Mouse (Mus musculus) C2C12 (cell line): Measurements from ENCODE around the gene Galk2. TPM values are rescaled to one million over a fixed set of nuclear protein-coding genes. Genes with fewer than 3 reads are reported as not detected.

ENCODE experiments used
- H3K27me3 ChIP-seq: one replicate; pipeline ENCODE4 v1.6.1; 2011; ENCODE audit not compliant: control insufficient read depth, insufficient read depth, insufficient read length
- H3K36me3 ChIP-seq: one replicate; pipeline ENCODE4 v1.6.1; 2011; ENCODE audit not compliant: control insufficient read depth, insufficient read depth
- H3K4me3 ChIP-seq: one replicate; pipeline ENCODE4 v1.5.1; 2011; ENCODE audit warnings: mild to moderate bottlenecking, control low read depth; ENCODE audit not compliant: poor library complexity, insufficient read depth, severe bottlenecking
- H3K79me2 ChIP-seq: one replicate; pipeline ENCODE4 v1.6.1; 2011; ENCODE audit not compliant: control insufficient read depth, insufficient read depth
- H3K79me3 ChIP-seq: one replicate; pipeline ENCODE4 v1.6.1; 2011; ENCODE audit warnings: low read depth, control low read depth
- H3ac ChIP-seq: one replicate; pipeline ENCODE3; 2011; ENCODE audit warnings: low read depth; ENCODE audit not compliant: control insufficient read depth, insufficient read length
- CEBPB ChIP-seq: IDR thresholded peaks from one replicate; pipeline ENCODE4 v1.6.1; 2011; ENCODE audit warnings: low read depth, mild to moderate bottlenecking, control low read depth, moderate library complexity
- CTCF ChIP-seq: IDR thresholded peaks from one replicate; pipeline ENCODE4 v1.5.1; 2011; ENCODE audit not compliant: control insufficient read depth, insufficient read depth, insufficient read length
- FOSL1 ChIP-seq: IDR thresholded peaks from one replicate; pipeline ENCODE4 v1.8.0; 2011; ENCODE audit warnings: mild to moderate bottlenecking, low read length; ENCODE audit not compliant: poor library complexity, insufficient read depth, severe bottlenecking
- MAX ChIP-seq: IDR thresholded peaks from one replicate; pipeline ENCODE4 v1.6.1; 2011; ENCODE audit warnings: mild to moderate bottlenecking, control low read depth
- MYOD1 ChIP-seq: IDR thresholded peaks from one replicate; pipeline ENCODE4 v1.6.1; 2011; ENCODE audit warnings: low read depth; ENCODE audit not compliant: control insufficient read depth, insufficient read length
- MYOG ChIP-seq: IDR thresholded peaks from one replicate; pipeline ENCODE4 v1.6.1; 2011; ENCODE audit not compliant: control insufficient read depth, insufficient read length; ENCODE audit errors: extremely low read depth
- USF1 ChIP-seq: IDR thresholded peaks from one replicate; pipeline ENCODE4 v1.6.1; 2011; ENCODE audit warnings: low read depth, mild to moderate bottlenecking, control low read depth, moderate library complexity
- polyA plus RNA-seq: library from polyadenylated mRNA; unstranded; fragments of >200 nt; fragmentation: generic; extraction: Trizol; gene quantifications from one replicate; pipeline ENCODE4 v1.2.1, GENCODE M21; 2012; ENCODE audit warnings: missing spikeins

Galk2 gene
- polyA plus RNA-seq, 1 experiment = 21.2 TPM

DNA sequence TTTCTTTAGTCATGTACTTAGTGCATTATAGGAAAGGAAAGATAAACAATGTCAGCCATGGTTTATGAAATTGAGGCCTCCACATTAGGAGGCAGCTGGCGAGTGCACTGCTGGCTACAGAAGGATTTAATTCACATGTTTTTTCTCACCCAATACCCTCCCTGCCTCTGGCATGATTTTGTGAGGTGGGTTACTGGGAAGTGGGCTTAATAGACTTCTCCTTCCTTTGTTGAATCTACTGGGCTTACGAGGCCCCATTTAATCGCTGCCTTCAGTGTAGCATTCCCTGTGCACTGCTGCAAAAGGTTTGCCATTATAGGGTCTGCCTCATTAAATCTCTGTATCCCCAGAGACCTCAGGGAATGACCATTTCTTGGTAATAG, 58.4 kb downstream of the Galk2 start:
- TF ChIP-seq FOSL1 (no peak), CTCF (no peak), USF1 (no peak), CEBPB (no peak), MYOG (no peak), MAX (no peak), MYOD1 (no peak)
- Histone ChIP-seq H3K4me3 (no peak overlapping the region), H3K27me3 (no peaks in the 10 kb centered on the region), H3ac (no peak overlapping the region), H3K79me2 (no peaks in the 10 kb centered on the region), H3K36me3 (peaks cover 14% of the 10 kb centered on the region), H3K79me3 (peaks cover 2% of the 10 kb centered on the region)

DNA sequence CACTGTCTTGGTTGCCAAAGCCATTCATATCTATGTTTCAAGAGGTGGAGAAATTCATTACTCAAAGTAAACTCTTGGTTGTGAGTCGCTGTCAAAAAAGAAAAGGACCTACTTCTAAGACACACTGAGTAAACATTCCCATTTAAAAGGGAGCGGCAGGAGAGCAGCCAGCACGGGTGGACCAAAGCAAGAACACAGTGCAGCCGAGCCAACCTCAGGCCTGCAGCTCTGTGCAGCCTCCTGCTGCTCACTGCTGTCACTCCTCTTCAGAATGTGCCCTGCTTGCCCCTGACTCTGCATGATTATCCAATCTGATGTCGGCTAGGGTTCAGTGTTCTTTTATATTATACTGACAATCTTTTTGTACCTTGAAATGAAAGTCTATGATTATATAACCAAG, 62.4 kb downstream of the Galk2 start:
- no peak overlapping the region for H3ac ChIP-seq
- H3K79me2 ChIP-seq = no peaks in the 10 kb centered on the region
- peaks cover 2% of the 10 kb centered on the region for H3K79me3 ChIP-seq
- H3K36me3 ChIP-seq = peaks cover 14% of the 10 kb centered on the region
- H3K4me3 ChIP-seq = no peak overlapping the region
- H3K27me3 ChIP-seq = no peaks in the 10 kb centered on the region
- no peak for TF ChIP-seq MAX
- no peak for TF ChIP-seq MYOD1
- no peak for TF ChIP-seq FOSL1
- TF ChIP-seq CTCF = no peak
- TF ChIP-seq MYOG = no peak
- no peak for TF ChIP-seq USF1
- TF ChIP-seq CEBPB = no peak

DNA sequence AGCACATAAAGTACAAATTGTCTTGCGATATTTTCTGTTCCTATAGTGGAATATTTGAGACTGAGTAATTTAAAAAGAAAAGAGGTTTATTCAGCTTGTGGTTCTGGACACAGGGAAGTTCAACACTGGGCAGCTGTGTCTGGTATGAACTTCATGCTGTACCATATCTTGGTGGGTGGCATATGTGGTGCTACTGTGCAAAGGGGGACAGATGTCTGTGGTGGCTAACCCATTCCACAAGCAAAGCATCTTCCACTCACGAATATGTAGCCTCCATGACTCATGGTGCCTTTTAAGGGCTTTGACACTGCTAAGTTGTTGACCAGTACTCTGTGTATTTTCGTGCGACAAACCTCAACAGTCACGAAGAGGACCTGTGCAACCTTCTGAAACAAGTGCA, 63.2 kb downstream of the Galk2 start:
- peaks cover 18% of the 10 kb centered on the region for H3K36me3 ChIP-seq
- no peak for TF ChIP-seq CEBPB
- no peak for TF ChIP-seq MAX
- no peak for TF ChIP-seq USF1
- no peak for TF ChIP-seq CTCF
- TF ChIP-seq FOSL1 = no peak
- TF ChIP-seq MYOD1 = peak; percentile 47
- no peak for TF ChIP-seq MYOG

DNA sequence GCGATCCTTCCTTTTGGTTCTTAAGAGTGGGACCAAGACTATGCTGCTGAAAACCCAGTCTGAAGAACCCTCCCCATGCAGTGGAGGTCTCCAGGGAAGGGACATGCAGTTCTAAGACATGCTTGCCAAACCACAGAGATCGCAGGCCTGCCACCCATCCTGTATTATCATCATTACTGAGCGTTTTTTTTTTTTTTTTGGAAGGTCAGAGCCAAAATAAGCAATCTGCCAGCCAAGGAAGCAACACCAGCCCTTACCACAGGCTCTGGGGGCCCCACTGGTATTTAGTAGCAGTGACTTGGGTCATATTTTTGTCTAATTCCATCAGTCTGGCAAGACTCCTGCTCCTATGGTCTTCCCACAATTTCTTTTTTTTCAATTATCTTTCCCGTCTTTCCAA, 64.0 kb downstream of the Galk2 start:
- H3K79me2 ChIP-seq = no peaks in the 10 kb centered on the region
- H3K4me3 ChIP-seq = no peak overlapping the region
- peaks cover 2% of the 10 kb centered on the region for H3K79me3 ChIP-seq
- H3K36me3 ChIP-seq = peaks cover 17% of the 10 kb centered on the region
- H3K27me3 ChIP-seq = no peaks in the 10 kb centered on the region
- TF ChIP-seq USF1 (no peak), CTCF (no peak), CEBPB (peak; percentile 48), FOSL1 (peak; percentile 18), MAX (peak; percentile 89), MYOD1 (peak; percentile 20)
- no peak overlapping the region for H3ac ChIP-seq

More for the DNA sequence above, 63.2 kb downstream of the Galk2 start:
- H3K79me2 ChIP-seq = no peaks in the 10 kb centered on the region
- H3ac ChIP-seq = no peak overlapping the region
- H3K27me3 ChIP-seq = no peaks in the 10 kb centered on the region
- H3K4me3 ChIP-seq = no peak overlapping the region
- peaks cover 2% of the 10 kb centered on the region for H3K79me3 ChIP-seq

DNA sequence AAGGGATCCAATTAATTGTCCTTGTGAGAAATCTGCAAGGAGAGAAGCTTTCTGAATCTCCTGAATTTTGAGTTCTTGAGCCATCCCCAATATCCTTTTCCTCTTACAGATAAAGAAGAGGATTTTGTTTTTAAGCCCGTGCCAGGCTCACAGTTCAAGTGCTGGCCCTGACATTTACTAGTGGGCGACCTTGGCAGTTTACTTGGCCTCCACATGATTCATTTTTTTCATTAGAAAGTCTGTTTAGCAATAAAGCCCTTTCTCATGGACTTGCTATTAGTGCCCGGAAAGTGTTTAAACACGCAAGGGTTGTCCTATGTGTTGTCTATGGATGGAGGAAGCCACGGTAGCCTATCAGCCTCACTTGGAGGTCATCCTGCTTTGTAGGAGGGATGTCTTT, 64.4 kb downstream of the Galk2 start:
- Histone ChIP-seq H3K79me2 (no peaks in the 10 kb centered on the region), H3K27me3 (no peaks in the 10 kb centered on the region), H3K4me3 (no peak overlapping the region), H3K36me3 (peaks cover 21% of the 10 kb centered on the region), H3K79me3 (peaks cover 2% of the 10 kb centered on the region), H3ac (no peak overlapping the region)
- TF ChIP-seq CTCF (no peak), USF1 (no peak)

DNA sequence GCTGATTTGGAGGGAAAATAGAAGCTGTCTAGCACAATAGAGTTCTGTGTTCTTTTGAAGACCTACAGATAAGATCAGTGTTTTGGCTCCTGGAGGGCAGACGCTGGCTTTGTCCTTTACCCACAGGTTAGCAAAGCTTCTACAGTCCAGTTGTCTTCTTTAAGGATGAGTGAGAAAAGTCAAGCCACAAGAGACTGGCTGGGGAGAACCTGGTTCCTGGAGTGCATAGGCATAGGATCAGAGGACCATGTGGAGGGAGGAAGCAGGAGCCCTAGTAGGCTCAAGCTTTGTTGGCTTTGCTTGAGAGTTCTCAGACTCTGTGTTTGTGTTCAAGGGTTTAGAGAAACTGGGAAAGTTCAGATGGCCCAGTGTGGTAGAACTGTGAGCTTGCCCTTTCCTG, 65.6 kb downstream of the Galk2 start:
- no peaks in the 10 kb centered on the region for H3K79me2 ChIP-seq
- no peak overlapping the region for H3K4me3 ChIP-seq
- H3ac ChIP-seq = no peak overlapping the region
- TF ChIP-seq MAX = no peak
- no peak for TF ChIP-seq CEBPB
- no peak for TF ChIP-seq USF1
- no peak for TF ChIP-seq MYOG
- TF ChIP-seq FOSL1 = no peak
- TF ChIP-seq CTCF = no peak
- no peak for TF ChIP-seq MYOD1
- peaks cover 2% of the 10 kb centered on the region for H3K79me3 ChIP-seq
- peaks cover 33% of the 10 kb centered on the region for H3K36me3 ChIP-seq
- H3K27me3 ChIP-seq = no peaks in the 10 kb centered on the region
